Mouse (Mus musculus): ENCODE results near the gene 3110001I22Rik. TPM values are rescaled to one million over a fixed set of nuclear protein-coding genes. Genes with fewer than 3 reads are reported as not detected.

Gene 3110001I22Rik
- polyA plus RNA-seq, 1 experiment from 2014 or later: 8.7 TPM

Other genes with a start within 250 kb of the 3110001I22Rik start
- gene Parn, start 3.8 kb upstream of the 3110001I22Rik start, polyA plus RNA-seq (2016; fragmentation: Nextera tagmentation; extraction: Ambion mirVana): 41.2 and 48.3 TPM in 2 replicates
- 34.1 and 38.0 TPM in 2 replicates for gene Bfar, start 71 bp upstream of the 3110001I22Rik start, polyA plus RNA-seq (2016; fragmentation: Nextera tagmentation; extraction: Ambion mirVana)
- 0.27 and 0.51 TPM in 2 replicates for gene Pla2g10, start 59.1 kb downstream of the 3110001I22Rik start, polyA plus RNA-seq (2016; fragmentation: Nextera tagmentation; extraction: Ambion mirVana)
- gene Rrn3, start 108.8 kb downstream of the 3110001I22Rik start, polyA plus RNA-seq (2016; fragmentation: Nextera tagmentation; extraction: Ambion mirVana): 96.5 and 104 TPM in 2 replicates
- 137 and 169 TPM in 2 replicates for gene Ntan1, start 146.9 kb downstream of the 3110001I22Rik start, polyA plus RNA-seq (2016; fragmentation: Nextera tagmentation; extraction: Ambion mirVana)
- gene Pdxdc1, start 231.2 kb downstream of the 3110001I22Rik start, polyA plus RNA-seq (2016; fragmentation: Nextera tagmentation; extraction: Ambion mirVana): 68.7 and 71.7 TPM in 2 replicates
- 3.3 and 4.6 TPM in 2 replicates for gene Mpv17l, start 231.2 kb downstream of the 3110001I22Rik start, polyA plus RNA-seq (2016; fragmentation: Nextera tagmentation; extraction: Ambion mirVana)

Measured in hindbrain, embryonic 10.5 days (tissue).